Mouse (Mus musculus) adrenal gland (tissue): Measurements from ENCODE around the gene Gm3952.

ENCODE experiments used
- intact Hi-C: fragments of 180-260 bp; cut with DNase I; formaldehyde crosslinking; loops from one replicate; pipeline ENCODE4 v1.15.1; 2025
- long read RNA-seq, 2 experiments: library from polyadenylated mRNA; unstranded; transcript quantifications; one replicate each; pipeline ENCODE4 v2.0.0; 2020; ENCODE audit warnings: borderline replicate concordance in 1 of 2; ENCODE audit not compliant: insufficient replicate concordance in 1 of 2

Gene Gm3952
- long read RNA-seq, experiment 1 = 0 reads
- long read RNA-seq, experiment 2 = 0 reads

- intact Hi-C loops = no loop called here
Observed at GRCm38 (mm10) chr8:128798594-128798993, at the start of gene Gm3952. Gene Gm3952 (minus strand): TSS chr8:128798694.

- intact Hi-C loops = no loop called here
Observed at GRCm38 (mm10) chr8:128843749-128844148, 45.3 kb upstream of the Gm3952 start.

GRCm38 (mm10) chr8:128812521-128812920 is 14.0 kb upstream of the Gm3952 start:
- intact Hi-C loops = no loop called here

GRCm38 (mm10) chr8:128735692-128736091 is 62.8 kb downstream of the Gm3952 start:
- intact Hi-C loops = no loop called here

- intact Hi-C loops = no loop called here
Observed at GRCm38 (mm10) chr8:128734118-128734517, 64.4 kb downstream of the Gm3952 start.

- intact Hi-C loops = no loop called here
Observed at GRCm38 (mm10) chr8:128732254-128732653, 66.2 kb downstream of the Gm3952 start.

- intact Hi-C loops = no loop called here
Observed at GRCm38 (mm10) chr8:128727213-128727612, 71.3 kb downstream of the Gm3952 start.

GRCm38 (mm10) chr8:128724819-128725218 is 73.7 kb downstream of the Gm3952 start:
- intact Hi-C loops = no loop called here

- intact Hi-C loops = no loop called here
Observed at GRCm38 (mm10) chr8:128716184-128716583, 82.3 kb downstream of the Gm3952 start.

- intact Hi-C loops = loop anchor here (1.0 kb wide), 1 partner anchor 57 kb away; no protein-coding TSS in a partner anchor
Observed at GRCm38 (mm10) chr8:128709261-128709660, 89.2 kb downstream of the Gm3952 start.

- intact Hi-C loops = no loop called here
Observed at GRCm38 (mm10) chr8:128704836-128705235, 93.7 kb downstream of the Gm3952 start.

GRCm38 (mm10) chr8:128704376-128704775 is 94.1 kb downstream of the Gm3952 start:
- intact Hi-C loops = no loop called here

- intact Hi-C loops = loop anchor here (5.0 kb wide), 1 partner anchor 41 kb away; no protein-coding TSS in a partner anchor
Observed at GRCm38 (mm10) chr8:128697945-128698344, 100.5 kb downstream of the Gm3952 start.

GRCm38 (mm10) chr8:128696701-128697397 is 101.6 kb downstream of the Gm3952 start:
- intact Hi-C loops = loop anchor here (5.0 kb wide), 1 partner anchor 40 kb away; no protein-coding TSS in a partner anchor
